Mouse (Mus musculus) lung, postnatal 10 days (tissue): ENCODE measurements around the gene Kif6.

Experiments
- DNase-seq: peaks from one replicate; pipeline ENCODE4 v3.0.0; 2021

Gene Kif6

DNA sequence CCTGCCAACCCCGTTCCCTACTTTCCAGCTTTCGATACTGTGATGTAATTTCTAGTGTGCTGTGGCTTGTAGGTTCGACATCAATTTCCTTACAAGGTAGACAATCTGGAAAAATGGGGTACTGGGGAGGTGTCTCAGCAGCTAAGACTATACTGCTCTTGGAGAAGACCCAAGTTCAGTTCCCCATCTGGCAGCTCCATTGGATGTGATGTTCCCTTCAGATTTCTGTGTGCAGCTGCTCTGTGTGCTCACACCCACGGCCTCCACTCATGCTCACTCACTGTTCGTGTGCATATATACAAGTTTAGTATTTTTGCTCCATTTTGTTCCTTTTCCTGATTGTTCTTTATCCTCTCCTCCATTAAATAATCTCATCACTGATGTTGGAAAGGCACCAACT lies 51.8 kb downstream of the Kif6 start:
- no peak for DNase-seq

DNA sequence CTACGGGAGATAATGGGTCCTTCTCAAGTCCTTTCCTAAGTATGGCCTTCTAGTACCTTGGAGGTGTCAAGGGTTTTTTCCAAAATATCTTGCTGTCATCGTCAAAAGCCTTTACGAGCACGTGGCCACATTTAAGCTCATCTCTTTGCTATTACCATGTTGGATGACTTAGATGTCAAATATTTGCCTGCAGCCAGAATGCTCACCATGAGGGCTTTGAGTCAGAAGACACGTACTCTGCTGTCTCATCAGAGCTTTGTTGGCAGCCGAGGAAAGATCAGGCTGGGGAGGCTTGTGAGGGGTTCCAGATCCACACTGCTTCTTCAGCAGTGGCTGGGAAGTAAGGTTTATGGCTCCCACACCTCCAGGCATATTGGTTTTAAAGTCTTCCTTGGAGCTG lies 53.4 kb downstream of the Kif6 start:
- no peak for DNase-seq

DNA sequence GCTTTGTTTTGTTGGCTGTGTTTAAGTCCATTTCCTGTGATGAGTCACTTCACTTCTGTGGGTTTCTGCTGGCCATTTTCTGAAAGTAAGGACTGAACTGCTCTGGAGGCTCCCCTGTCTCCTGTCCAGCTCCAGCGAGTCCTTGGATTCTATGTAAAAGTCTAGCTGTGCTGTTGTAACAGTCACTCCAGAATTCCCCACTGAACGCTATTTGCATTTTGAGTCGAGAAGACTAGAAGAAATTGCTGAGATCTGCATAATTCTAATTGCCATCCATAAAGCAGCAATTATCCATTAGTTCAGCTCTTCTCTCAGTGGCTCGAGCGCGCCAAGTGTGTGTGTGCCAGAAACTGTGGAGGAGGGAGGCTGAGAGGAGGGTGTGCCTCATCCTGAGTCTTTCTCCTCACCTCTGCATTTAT lies 57.0 kb downstream of the Kif6 start:
- DNase-seq: no peak

DNA sequence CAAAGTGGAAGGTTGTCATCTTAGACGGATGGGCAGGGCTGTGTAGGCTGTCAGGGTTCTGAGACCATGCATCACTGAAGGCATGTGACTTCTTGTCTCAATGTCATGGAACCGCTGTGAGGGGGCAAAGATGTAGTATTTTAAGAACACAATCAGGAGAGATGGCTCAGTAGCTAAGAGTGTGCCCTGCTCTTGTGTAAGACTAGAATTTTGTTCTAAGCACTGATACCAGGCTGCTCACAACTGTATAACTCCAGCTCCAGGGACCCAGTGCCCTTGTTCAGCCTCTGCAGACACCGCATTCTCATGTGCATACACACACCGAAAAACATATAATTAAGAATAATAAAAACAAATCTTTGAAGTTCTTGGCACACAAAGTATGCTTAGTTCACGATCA lies 57.5 kb downstream of the Kif6 start:
- no peak for DNase-seq

DNA sequence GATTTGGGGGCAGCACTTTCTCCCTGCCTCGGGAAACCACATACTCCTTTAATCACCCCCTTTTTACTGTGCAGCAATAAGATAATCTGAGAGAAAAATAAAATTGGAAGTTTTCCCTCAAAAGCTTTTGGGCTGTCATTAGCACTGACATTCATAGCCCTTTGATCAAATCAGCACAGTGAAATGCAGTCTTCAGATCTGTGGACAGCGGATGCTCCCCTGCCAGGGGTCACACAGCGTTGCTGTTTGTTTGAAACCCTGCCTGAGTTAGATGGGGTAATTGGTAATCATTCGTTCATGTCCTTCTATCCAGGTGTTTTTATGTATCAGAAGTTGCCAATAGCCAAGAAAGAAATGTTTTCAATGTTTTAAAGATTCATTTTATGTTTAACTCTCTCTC lies 60.7 kb downstream of the Kif6 start:
- no peak for DNase-seq

DNA sequence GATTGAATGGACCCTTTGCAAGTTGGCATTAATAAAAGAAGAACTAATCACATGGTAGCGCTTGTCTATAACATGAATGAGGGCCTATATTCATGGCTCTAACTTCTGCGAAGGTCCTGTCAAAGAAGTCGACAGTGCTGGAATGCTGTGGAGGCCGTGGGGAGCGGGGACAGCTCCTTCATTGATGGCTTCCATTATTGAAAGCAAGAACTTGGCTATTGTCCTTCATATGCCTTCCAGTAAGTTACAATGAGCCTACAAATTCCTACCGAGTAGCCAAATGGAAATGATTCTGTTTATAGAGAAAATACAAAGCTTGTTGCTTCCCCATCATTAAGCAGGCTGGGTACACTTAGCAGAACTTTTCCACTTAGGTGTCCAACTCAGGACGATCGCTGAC lies 66.5 kb downstream of the Kif6 start:
- no peak for DNase-seq

DNA sequence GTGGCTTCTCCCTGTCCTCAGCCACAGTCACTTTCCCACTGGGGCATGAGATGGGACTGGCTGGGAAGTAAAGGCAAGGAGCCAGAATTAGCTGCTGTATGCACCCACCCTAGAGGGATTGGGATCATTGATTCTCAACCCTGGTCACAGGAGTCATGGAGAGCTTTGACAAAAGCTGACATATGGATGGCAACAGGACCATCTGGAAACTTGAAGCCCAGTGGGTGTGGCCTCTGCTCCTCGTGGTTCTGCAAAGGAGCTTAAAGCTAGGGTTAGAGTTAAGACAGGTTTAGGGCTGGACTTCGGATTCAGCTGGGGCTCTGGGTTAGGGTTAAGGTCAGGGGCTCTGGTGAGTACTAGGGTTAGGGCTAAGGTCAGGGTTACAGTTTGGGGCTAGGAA lies 69.2 kb downstream of the Kif6 start:
- no peak for DNase-seq

DNA sequence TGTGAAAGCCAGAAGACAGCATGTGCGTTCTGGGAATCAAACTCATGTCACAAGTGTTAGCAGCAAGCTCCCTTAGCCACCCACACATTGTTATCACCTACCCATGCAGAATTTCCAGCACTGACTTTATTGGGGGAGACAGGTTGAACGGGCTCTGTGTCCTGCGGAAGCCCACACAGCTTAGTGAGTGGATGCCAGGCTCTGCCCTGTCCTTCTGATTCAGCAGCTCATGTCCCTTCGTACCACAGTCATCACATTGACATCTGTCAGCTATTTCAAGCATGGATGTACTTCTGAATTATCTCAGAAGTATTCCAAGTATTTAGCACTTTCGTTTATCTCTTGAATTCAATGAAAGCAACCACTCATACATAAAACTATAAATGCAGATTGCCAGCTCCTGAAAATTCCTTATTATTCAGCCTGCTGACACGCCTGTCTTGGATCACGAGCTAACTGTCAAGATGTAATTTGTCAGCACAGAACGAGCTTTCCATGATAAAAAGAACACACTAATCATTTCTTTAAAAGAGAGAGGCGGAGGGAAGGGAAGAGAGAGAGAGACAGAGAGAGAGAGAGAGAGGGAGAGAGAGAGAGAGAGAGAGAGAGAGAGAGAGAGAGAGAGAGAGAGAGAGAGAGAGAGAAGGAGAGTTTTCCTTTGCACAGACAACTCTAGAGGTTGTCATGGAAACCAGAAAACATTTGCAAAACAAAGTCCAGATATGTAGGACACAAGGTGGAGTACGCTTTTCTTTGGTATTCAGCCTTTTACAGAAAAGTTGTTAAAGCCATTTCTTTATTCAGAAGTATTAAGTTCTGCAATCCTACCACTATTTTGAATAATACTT lies 75.9 kb downstream of the Kif6 start:
- no peak for DNase-seq

DNA sequence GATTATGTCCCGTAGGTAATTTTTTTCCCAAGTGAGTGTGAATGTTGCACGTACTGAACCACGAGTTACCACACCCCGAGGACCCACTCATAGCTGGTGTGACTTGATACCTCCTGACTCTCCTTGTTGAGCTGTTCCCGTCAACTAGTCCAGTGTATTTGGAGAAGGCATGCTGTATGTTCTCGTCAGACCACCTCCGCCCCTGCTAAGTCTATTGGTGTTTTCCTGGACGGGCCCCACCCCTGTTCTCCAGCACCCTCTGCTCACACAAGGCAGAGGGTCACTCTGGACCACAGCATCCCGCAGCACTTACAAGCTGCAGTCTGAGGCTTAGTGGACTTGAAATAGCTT lies 76.5 kb downstream of the Kif6 start:
- no peak for DNase-seq

DNA sequence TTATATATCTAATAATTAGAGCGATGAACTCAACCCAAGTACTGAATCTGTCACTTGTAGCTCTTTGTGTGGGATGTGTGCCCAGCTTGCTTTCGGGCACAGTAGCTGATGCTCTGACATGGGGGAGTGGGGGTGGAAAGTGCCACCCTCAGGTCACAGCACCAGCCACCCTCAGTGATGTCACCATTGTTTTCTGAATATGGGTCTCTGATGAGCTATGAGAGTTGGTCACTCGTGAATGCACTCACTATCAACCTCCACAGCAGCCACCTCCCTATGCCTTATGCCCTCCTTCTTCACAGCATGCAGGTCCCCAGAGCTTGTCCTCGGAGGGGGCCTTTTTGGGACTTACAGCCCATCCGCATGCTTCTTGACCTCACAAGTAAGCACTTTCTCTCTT lies 78.3 kb downstream of the Kif6 start:
- DNase-seq: no peak

DNA sequence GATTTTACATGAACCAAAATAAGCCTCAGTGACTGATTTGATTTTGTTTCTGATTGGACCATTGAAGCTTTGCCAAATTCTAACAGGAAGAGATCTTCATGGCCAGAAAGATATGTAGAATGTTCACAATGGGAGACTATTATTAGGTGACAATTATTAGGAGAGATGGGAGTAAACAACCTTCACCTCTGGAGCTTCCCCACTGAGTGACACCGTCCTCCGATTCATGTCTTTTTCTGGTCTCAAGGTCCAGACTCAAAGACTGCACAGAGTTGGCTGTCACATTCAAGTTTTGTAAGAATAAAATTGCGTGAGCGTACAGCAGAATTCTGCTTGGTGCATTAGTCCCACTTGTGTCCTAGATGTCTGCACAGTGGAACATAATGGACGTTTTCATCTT lies 82.3 kb downstream of the Kif6 start:
- DNase-seq: no peak

DNA sequence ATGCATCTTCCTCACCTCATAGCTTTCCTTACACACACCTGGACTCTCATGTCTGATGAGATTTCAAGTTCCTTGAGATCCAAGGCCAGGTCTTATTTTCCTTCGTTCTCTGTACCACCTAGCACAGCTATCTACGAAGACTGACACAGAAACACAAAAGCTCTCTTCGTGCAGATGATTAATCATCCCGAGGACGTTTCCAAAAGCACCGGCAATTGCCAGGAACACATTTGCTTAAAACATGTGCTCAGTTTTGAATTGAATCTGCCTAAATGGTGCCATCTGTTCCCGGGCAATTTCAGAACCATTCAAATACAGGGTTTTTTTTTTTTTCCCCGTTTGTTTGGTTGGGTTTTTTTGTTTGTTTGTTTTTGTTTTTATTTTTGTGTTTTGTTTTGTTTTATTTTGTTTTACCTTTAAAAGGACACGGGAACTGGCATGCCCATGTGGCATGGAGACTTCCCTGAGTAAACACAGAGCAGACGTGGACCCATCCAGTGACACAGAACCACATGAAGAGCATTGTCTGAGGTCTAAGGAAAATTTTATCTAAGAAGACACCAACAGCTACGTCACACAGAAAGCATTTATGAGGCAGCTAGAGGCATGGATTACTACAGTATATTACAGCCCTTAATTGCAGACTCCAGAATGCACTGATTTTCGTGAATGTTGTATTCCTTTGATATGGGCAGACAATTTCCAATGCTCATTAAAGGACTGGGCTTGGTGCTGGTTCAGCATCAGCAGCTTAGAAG lies 88.7 kb downstream of the Kif6 start:
- no peak for DNase-seq

DNA sequence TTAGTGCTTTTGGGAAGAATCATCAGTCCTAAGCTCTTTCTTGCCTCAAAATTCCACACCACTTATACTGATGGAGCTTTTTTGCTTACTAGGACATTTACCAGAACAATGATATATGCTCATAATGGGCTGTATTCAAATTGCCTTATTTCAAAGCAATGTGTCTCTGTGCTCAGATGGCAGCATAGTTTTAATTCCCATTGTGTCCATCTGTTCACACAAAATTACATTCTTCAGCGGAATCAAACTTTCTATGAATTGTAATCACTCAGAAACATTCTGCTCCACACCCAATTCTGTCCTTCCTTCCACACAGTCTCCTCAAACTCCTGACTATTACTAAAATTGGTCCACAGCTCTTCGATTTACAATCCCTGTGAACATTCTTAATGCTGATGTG lies 94.3 kb downstream of the Kif6 start:
- DNase-seq: no peak

DNA sequence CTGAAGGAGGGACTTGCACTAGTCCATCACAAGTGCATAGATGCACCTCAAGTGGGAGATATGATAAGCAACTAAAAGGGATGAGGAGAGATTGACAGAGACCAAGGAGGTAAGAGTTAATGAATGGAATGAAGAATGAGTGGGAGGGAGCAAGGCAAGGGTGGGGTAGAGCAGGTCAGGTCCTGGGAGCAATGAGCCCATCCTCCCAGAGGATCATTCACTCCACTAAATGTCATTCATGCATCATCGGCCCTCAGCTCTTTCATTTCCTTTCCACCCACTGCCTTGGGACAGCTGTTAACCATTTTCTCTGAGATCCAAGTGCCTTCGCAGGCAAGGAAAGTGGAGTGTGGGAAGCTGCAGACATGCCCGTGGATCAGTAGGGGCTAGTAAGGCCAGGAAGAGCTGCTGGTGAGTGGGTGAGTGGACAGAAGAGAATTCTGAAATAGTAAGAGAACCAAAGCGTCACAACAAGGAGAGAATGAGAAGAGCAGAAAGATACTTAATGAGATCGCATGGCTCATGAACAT lies 95.2 kb downstream of the Kif6 start:
- no peak for DNase-seq

DNA sequence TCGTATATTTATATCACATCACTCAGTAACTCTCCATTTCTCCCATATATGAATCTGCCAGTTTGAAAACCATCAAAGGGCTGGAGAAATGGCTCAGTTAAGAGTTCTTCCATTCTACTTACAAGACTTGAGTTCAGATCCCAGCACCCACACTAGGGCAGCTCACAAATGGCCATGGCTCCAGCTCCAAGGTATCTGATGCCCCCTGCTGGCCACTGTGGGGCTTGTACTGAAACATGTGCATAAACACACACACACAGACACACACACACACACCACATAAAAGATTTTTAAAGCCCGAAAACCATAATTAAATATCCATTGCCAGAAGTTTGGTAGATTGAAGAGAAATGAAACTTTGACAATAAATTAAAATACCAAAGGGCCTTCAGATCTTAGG lies 111.3 kb downstream of the Kif6 start:
- DNase-seq: no peak

DNA sequence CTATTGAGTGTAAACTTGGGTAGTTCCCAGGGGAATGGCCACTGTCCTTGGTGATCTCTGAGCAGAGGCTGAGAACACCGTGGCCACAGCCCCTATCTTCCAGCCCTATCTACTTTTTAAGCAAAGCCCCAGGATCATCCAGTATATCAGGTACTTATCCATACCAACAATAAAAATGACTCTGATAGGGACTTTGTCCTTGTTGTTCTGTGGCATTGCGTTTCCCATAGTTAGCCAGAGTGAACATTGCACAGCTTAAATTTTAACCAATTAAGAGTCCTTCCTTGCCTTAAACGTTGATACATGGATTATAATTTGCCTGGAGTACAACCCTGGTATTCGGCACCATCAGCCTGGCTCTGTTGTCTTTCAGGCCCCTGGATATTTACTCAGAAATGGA lies 112.0 kb downstream of the Kif6 start:
- DNase-seq: no peak

DNA sequence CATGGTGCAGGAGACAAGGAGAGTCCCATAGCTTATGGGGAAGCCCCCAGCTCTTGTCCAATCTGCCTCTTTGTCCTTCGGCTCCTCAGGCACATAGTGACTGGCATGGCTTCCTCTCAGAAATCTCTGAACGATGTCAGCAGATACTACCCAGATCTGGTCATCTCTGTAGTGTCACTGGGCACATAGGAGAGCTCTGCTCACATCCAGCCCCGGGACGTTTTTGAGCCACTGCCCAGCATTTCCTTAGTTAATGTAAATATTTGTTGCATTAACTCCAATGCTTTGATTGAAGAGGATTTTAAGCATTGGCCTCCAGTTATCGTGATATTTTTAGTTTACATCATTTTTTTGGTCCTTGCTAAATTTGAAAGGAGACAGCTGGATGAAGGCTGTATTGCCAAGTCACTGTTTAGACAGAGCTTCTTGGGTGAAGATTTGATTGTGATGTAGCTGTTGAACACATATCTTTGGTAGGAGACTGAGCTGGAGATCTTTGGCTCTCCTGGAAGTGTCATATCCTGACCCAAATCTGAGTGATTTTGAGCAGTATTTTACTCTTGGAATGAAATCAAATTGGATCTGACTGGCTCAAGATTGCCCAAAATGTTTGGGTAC lies 112.6 kb downstream of the Kif6 start:
- peak; percentile 38 for DNase-seq

DNA sequence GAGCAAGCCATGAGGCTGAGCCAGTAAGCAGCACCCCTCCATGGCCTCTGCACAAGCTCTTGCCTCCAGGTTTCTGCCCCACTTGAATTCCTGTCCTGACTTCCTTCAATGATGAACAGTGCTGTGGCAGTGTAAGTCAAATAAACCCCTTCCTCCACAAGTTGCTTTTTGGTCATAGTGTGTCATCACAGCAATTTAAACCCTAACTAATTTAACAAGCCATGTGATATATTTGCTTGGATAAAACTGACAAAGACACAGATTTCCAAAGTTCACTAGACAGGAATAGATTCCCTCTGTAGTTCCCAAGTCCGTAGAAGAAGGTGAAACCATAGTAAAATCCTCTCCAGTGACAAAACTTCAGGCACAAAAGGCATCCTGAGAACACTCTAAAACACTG lies 114.9 kb downstream of the Kif6 start:
- no peak for DNase-seq

DNA sequence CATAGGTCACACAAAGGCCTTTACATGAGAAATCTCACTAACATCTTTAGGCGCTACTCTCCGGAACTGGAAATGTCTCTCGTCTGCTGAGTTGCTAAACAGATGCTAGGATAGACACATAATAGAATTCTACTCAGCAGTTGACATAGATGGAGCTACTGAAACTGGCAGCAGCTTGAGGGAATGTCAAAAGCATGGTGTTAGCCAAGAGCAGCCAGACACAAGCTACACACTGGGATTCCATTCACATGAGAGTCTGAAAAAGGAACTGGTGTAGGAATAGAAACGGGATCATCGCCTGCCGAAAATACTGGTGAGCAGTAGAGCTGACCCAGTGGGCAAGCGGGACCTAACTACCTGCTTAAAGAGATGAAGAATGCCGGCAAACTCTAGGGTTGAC lies 117.8 kb downstream of the Kif6 start:
- DNase-seq: peak; percentile 46

DNA sequence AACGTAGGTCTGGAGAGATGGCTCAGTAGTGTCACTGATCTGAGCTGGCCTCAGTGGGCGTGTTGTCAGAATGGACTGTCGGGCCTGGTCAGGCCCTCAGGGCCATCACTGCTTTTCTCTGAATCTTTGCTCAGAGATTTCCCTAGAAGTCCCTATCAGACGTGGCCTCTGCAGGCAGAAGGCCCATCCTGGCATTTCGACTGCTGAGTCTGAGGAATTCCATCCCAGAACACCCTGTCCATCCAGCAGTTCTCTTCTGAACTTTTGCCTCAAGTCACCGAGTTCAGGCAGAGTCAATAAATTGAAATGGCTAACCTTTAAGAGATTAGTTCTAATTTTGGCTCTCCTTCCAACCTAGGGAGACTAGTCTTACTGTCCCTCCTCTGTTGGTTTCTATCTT lies 119.1 kb downstream of the Kif6 start:
- DNase-seq: no peak

DNA sequence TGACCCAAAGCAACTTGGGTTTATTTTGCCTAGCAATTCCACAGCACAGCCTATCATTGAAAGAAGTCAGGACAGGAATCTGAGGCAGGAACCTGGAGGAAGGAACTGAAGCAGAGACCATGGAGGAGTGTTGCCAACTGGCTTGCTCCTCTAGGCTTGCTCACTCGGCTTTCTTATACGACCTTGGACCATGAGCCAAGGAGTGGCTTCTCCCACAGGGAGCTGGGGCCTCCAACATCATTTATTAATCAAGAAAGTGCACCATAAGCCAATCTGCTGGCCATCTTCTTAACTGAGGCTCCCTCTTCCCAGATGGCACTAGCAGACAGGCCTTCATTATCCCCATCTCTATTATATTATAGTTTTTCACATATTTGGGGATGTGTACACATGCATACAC lies 119.8 kb downstream of the Kif6 start:
- DNase-seq: no peak

DNA sequence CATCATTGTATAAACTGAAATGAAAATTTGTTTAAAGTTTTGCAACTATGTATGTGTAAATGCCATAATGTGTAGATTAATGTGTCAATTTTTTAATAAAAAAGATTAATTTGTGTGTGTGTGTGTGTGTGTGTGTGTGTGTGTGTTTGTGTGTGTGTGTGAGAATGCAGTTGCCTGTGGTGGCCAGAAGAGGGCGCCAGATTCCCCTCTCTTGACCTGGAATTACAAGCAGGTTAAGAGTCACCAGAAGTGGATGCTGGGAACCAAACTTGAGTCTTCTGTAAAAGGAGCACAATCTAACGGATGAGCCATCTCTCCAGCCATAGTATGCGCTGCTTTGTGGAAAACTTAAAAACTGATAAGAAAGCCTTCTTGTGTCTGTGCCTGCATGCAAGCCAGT lies 121.4 kb downstream of the Kif6 start:
- no peak for DNase-seq

DNA sequence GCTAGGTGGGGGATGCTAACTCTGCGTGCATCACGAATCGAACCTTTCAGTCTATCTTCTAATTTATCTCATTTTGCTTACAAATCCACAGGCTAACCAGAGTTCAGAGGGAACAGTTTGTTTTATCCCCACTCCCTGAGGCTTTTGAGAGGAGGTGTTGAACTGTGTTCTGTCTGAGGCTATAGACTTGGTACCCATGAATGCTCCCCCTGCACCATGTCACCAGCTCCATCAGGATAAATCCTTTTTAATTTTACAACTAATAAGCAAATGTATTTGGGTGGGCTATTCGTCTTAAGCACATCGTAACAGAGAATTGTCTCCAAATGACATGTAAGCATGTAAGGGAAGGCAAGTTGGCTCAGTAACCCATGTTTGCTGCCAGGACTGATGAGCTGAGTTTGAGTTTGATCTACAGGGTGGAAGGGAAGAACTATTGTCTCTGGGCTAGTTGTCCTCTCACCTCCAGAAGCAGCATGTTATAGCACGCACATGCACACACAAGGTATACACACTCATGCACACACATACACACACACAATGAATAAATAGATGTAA lies 122.4 kb downstream of the Kif6 start:
- DNase-seq: no peak

DNA sequence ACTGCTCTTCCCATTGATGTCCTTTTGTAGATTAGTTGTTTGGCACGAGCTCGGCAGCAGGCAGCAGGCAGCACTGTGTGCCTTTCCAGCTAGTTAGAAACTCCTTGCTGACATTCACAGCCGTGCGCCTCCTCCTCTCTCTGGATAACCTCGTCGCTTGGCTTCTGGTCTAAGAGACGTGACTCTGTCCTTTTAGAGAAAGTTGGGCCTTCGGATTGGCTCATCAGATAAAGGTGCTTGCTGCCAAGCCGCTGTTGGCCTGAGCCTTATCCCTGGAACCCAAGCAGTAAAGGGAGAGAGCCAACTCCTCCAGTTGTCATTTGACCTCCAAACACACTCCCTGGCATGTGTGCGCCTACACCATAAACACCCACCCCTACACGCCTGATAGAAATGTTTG lies 123.4 kb downstream of the Kif6 start:
- DNase-seq: peak; percentile 42
